Mouse (Mus musculus): ENCODE measurements around the gene H2afy. TPM values are rescaled to one million over a fixed set of nuclear protein-coding genes. Genes with fewer than 3 reads are reported as not detected.

The H2afy gene
- polyA plus RNA-seq, 1 experiment = 56.3 TPM

DNA sequence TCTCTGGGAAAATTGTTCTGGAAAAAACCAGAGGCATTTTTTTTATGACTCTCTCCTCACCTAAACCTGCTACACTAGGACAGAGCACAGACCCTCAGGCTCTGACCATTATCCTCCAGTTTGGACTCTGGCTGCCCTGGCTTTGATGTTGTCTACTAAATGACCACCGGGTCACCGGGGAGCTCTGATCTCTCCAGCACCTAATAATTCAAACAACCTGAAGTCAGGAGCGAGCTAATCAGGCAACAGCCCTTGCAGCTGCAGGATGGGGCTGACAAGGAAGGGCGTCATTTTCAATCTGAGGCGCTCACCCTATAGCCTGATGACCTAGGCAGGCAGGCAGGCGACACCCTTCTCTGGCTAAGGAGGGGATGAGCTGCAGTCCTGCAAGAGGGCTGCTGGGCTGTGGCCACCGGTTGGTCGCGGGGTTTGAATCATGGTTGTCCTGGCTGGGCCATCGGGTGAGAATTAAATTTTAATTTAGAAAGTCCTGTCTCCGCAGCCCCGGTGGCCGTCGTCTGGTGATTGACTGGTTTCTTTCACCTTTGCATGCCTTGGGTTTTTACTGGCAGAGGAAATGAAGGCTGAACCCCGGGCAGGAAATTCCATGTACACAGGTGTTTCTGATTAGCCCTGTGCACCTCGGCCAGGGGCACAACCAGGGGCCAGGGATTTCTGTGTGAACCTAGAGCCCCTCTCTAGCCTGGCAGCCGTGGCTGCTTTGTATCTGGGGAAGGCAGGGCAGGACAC, 23.6 kb upstream of the H2afy start:
- H3K4me1 ChIP-seq (ENCODE audit: control insufficient read depth, insufficient read depth, low read length) = no peaks in the 10 kb centered on the region
- no peaks in the 10 kb centered on the region for H3K27me3 ChIP-seq (ENCODE audit: control insufficient read depth, insufficient read depth, low read length)
- no peak overlapping the region for H3K27ac ChIP-seq (ENCODE audit: control insufficient read depth, insufficient read depth, low read depth, low read length)
- no peak for TF ChIP-seq POLR2A (IDR thresholded peaks at IDR 0.05; ENCODE audit: control insufficient read depth, low read depth, low read length)
- no peak for TF ChIP-seq CTCF (IDR thresholded peaks at IDR 0.05; ENCODE audit: control insufficient read depth, insufficient read depth, insufficient replicate concordance, low read depth, low read length)
- no peak overlapping the region for H3K4me3 ChIP-seq (ENCODE audit: control insufficient read depth, low read depth, low read length)
- H3K36me3 ChIP-seq (ENCODE audit: control insufficient read depth, insufficient read depth, low read length) = no peaks in the 10 kb centered on the region

DNA sequence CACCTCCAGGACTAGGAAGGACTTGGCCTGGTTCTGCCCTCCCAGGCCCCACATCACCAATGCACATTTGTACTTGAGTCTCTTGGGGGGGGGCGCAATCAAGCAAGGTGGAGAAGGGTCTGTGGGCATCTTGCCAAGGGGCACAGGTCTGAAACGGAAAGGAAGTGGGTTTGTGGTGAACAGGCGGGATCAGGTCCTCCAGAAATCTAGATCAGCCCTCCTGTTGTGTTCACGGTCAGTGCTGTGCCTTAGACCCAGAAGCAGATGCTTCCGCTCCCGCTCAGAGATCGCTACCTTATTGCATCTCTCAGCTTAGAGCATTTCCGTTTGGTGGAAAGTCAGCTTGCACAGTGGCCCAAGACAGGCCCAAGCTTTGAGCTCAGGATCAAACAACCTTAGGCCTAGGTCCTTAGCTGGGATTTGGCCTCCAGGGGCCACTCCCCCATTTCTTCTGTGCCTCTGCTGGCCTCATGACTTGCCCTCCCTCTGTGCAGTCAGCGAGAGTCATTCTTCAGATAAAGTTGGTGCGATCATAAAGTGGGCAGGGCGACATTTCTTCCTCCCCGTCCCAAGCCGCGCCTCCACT, 22.9 kb upstream of the H2afy start:
- TF ChIP-seq POLR2A (IDR thresholded peaks at IDR 0.05; ENCODE audit: control insufficient read depth, low read depth, low read length) (no peak), CTCF (IDR thresholded peaks at IDR 0.05; ENCODE audit: control insufficient read depth, insufficient read depth, insufficient replicate concordance, low read depth, low read length) (no peak)
- no peak overlapping the region for H3K4me3 ChIP-seq (ENCODE audit: control insufficient read depth, low read depth, low read length)
- H3K27me3 ChIP-seq (ENCODE audit: control insufficient read depth, insufficient read depth, low read length) = no peaks in the 10 kb centered on the region
- no peaks in the 10 kb centered on the region for H3K4me1 ChIP-seq (ENCODE audit: control insufficient read depth, insufficient read depth, low read length)
- no peak overlapping the region for H3K27ac ChIP-seq (ENCODE audit: control insufficient read depth, insufficient read depth, low read depth, low read length)
- H3K36me3 ChIP-seq (ENCODE audit: control insufficient read depth, insufficient read depth, low read length) = no peaks in the 10 kb centered on the region

GRCm38 (mm10) chr13:56155671-56156070, 19.5 kb upstream of the H2afy start:
- H3K4me3 ChIP-seq (ENCODE audit: control insufficient read depth, low read depth, low read length) = no peak overlapping the region
- no peak overlapping the region; the same call in 1 of the 2 replicates for H3K27ac ChIP-seq (ENCODE audit: control insufficient read depth, insufficient read depth, low read depth, low read length)
- H3K4me1 ChIP-seq (ENCODE audit: control insufficient read depth, insufficient read depth, low read length) = peaks cover 6% of the 10 kb centered on the region
- no peaks in the 10 kb centered on the region for H3K36me3 ChIP-seq (ENCODE audit: control insufficient read depth, insufficient read depth, low read length)
- H3K27me3 ChIP-seq (ENCODE audit: control insufficient read depth, insufficient read depth, low read length) = no peaks in the 10 kb centered on the region
- no peak for TF ChIP-seq CTCF (IDR thresholded peaks at IDR 0.05; ENCODE audit: control insufficient read depth, insufficient read depth, insufficient replicate concordance, low read depth, low read length)
- no peak for TF ChIP-seq POLR2A (IDR thresholded peaks at IDR 0.05; ENCODE audit: control insufficient read depth, low read depth, low read length)

DNA sequence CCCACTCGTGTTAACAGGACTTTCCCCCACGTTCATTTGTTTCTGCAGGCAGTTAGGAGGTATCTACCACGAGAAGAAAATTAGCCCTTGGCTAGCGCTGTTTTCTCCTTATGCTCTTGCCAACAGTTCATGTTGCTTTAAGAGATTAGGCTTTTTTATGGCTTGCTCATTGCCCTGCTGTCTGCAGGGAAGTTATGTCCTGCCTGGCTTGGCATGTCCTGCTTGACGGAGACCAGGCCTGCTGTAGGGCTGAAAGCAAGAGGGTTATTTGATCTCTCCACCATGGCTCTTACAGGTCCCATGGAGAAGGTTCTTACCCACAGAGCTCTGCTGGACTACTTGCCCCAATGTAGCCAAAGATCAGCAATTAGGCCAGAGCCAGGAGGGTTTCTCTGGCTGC, 18.9 kb upstream of the H2afy start:
- Histone ChIP-seq H3K36me3 (ENCODE audit: control insufficient read depth, insufficient read depth, low read length) (no peaks in the 10 kb centered on the region), H3K27ac (ENCODE audit: control insufficient read depth, insufficient read depth, low read depth, low read length) (no peak overlapping the region), H3K4me3 (ENCODE audit: control insufficient read depth, low read depth, low read length) (no peak overlapping the region), H3K4me1 (ENCODE audit: control insufficient read depth, insufficient read depth, low read length) (peaks cover 6% of the 10 kb centered on the region), H3K27me3 (ENCODE audit: control insufficient read depth, insufficient read depth, low read length) (no peaks in the 10 kb centered on the region)
- TF ChIP-seq POLR2A (IDR thresholded peaks at IDR 0.05; ENCODE audit: control insufficient read depth, low read depth, low read length) = no peak
- TF ChIP-seq CTCF (IDR thresholded peaks at IDR 0.05; ENCODE audit: control insufficient read depth, insufficient read depth, insufficient replicate concordance, low read depth, low read length) = no peak

DNA sequence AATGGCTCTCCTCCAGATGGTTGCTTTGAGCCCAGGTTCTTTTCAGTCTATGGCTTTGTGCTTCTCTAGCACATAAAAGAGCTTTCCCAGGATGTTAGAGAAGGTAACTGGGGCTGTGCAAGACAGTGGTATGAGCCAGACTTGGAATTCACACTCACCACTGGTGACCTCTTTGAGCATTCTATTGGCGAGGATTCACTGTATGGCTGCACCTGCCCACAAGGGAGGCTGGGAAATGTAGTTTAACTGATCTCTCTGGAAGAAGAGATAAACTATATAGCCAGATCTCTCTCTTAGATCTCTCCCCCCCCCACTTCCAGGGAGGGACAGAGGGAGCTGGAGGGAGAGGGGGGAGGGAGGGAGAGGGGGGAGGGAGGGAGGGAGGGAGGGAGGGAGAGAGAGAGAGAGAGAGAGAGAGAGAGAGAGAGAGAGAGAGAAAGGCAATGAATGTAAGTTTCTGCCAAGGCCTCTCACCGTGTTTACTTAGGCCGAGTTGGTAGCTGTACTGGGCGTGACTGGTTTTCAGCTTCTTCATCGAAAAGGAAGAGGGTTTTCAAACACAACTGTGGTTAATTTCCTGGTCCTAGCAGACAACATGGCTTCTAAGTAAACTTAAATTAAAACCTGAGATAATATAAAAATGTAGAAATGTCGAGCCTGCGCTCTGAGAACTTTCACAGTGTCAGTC, 16.8 kb upstream of the H2afy start:
- H3K27me3 ChIP-seq (ENCODE audit: control insufficient read depth, insufficient read depth, low read length) = no peaks in the 10 kb centered on the region
- H3K36me3 ChIP-seq (ENCODE audit: control insufficient read depth, insufficient read depth, low read length) = no peaks in the 10 kb centered on the region
- peaks cover 6% of the 10 kb centered on the region for H3K4me1 ChIP-seq (ENCODE audit: control insufficient read depth, insufficient read depth, low read length)
- no peak overlapping the region for H3K27ac ChIP-seq (ENCODE audit: control insufficient read depth, insufficient read depth, low read depth, low read length)
- TF ChIP-seq POLR2A (IDR thresholded peaks at IDR 0.05; ENCODE audit: control insufficient read depth, low read depth, low read length) (no peak), CTCF (IDR thresholded peaks at IDR 0.05; ENCODE audit: control insufficient read depth, insufficient read depth, insufficient replicate concordance, low read depth, low read length) (no peak)
- peak overlapping the region; percentile 70 for H3K4me3 ChIP-seq (ENCODE audit: control insufficient read depth, low read depth, low read length)

- Histone ChIP-seq H3K4me3 (ENCODE audit: control insufficient read depth, low read depth, low read length) (peak overlapping the region; percentile 67), H3K36me3 (ENCODE audit: control insufficient read depth, insufficient read depth, low read length) (no peaks in the 10 kb centered on the region), H3K27ac (ENCODE audit: control insufficient read depth, insufficient read depth, low read depth, low read length) (no peak overlapping the region), H3K27me3 (ENCODE audit: control insufficient read depth, insufficient read depth, low read length) (no peaks in the 10 kb centered on the region), H3K4me1 (ENCODE audit: control insufficient read depth, insufficient read depth, low read length) (peaks cover 17% of the 10 kb centered on the region)
- TF ChIP-seq POLR2A (IDR thresholded peaks at IDR 0.05; ENCODE audit: control insufficient read depth, low read depth, low read length) = no peak
- peak; percentile 53; the same call in 1 of the 2 replicates for TF ChIP-seq CTCF (IDR thresholded peaks at IDR 0.05; ENCODE audit: control insufficient read depth, insufficient read depth, insufficient replicate concordance, low read depth, low read length)
Measured at GRCm38 (mm10) chr13:56151404-56152226, 15.5 kb upstream of the H2afy start.
